Mouse (Mus musculus) induced T-regulatory cell, adult 2 months (primary cell): ENCODE measurements around the gene Vps18.
A peak's percentile ranks its signal among the peaks of the same experiment; 100 is the strongest.

Experiments used
- DNase-seq: peaks from one replicate; pipeline ENCODE4 v3.0.0-alpha.2; 2012; ENCODE audit warnings: low read depth

The Vps18 gene

DNA sequence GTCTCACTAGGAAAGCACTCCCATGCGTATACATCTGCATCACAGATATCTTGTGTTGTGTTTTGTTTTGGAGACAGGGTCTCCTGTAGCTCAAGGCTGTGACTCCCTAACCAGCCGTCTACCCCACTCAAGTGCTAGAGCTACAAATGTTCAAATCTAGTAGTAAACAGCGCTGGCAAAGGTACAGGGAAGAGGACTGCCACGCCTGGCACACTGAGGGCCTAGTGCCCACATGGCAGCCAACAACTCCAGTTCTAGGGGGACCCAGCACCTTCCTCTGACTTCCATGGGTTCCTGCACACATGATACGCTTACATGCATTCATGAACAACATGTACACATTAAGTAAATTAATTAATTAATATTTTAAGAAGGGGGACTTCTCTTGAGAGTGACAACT is 3.7 kb downstream of the Vps18 start:
- no peak for DNase-seq

DNA sequence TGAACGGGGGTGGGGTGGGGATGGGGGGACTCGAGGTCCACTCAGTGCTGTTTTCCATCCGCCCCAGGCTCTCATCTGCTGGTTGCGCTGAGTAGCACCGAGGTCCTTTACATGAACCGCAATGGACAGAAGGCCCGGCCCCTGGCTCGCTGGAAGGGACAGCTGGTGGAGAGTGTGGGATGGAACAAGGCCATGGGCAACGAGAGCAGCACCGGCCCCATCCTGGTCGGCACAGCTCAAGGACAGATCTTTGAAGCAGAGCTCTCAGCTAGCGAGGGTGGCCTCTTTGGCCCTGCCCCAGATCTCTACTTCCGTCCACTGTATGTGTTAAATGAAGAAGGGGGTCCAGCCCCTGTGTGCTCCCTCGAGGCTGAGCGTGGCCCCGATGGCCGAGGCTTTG is 4.3 kb downstream of the Vps18 start:
- no peak for DNase-seq

- no peak for DNase-seq
These were observed 4.8 kb downstream of the Vps18 start for GRCm38 (mm10) chr2:119293311-119293710.

DNA sequence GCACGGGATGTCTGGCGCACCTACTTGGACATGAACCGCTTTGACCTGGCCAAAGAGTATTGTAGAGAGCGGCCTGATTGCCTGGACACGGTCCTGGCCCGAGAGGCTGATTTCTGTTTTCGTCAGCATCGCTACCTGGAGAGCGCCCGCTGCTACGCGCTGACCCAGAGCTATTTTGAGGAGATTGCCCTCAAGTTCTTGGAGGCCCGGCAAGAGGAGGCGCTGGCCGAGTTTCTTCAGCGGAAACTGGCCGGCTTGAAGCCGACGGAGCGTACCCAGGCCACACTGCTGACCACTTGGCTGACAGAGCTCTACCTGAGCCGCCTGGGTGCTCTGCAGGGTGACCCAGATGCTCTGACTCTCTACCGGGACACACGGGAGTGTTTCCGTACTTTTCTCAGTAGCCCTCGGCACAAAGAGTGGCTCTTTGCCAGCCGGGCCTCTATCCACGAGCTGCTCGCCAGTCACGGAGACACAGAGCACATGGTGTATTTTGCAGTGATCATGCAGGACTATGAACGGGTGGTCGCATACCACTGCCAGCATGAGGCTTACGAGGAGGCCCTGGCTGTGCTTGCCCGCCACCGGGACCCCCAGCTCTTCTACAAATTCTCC is 5.3 kb downstream of the Vps18 start:
- DNase-seq = no peak

- no peak for DNase-seq
These were observed 5.9 kb downstream of the Vps18 start for GRCm38 (mm10) chr2:119294411-119294810.

- DNase-seq = no peak
These were observed 8.2 kb downstream of the Vps18 start for GRCm38 (mm10) chr2:119296756-119297155.

- DNase-seq = no peak
These were observed 9.0 kb downstream of the Vps18 start for GRCm38 (mm10) chr2:119297506-119297905.

DNA sequence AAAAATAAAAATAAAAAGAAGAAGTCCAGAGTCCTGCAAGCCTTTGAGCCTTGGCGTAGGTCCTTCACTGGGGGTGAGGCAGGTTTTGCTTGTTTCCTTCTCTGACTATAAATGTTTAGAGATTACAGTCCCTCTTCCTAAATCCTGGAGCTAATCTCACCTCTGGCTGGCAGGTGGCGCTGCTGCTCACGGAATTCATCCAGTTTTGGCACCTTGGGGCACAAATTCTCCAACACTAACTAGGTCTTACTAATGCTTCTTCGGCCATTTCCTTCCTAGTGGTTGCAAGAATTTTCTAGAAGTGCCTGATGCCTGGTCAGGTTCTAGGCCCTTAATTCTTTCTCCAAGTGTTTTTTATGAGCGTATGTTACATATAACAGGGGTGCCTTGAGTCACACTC is 9.8 kb downstream of the Vps18 start:
- peak; percentile 73 for DNase-seq

DNA sequence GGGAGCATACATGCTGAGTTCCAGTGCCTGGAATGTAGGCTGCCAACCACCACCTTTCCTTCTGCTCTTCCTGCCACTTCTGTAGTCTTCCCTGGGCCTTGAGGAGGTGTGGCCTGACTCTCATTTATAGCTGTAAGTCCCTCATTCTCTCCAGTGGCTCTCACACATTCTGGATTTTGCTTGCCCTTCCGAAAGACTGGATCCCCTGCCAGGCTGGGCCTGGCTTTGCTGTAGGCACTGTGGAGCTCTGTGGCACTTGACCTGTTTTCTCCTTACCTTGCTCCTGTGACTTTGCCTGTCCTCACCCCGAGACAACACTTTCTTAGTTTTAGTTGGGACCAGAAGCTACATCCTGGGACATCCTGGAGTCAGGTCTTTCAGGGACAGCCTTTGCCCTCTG is 10.3 kb downstream of the Vps18 start:
- no peak for DNase-seq

GRCm38 (mm10) chr2:119299981-119300818 is 11.7 kb downstream of the Vps18 start:
- peak; percentile 94 for DNase-seq

DNA sequence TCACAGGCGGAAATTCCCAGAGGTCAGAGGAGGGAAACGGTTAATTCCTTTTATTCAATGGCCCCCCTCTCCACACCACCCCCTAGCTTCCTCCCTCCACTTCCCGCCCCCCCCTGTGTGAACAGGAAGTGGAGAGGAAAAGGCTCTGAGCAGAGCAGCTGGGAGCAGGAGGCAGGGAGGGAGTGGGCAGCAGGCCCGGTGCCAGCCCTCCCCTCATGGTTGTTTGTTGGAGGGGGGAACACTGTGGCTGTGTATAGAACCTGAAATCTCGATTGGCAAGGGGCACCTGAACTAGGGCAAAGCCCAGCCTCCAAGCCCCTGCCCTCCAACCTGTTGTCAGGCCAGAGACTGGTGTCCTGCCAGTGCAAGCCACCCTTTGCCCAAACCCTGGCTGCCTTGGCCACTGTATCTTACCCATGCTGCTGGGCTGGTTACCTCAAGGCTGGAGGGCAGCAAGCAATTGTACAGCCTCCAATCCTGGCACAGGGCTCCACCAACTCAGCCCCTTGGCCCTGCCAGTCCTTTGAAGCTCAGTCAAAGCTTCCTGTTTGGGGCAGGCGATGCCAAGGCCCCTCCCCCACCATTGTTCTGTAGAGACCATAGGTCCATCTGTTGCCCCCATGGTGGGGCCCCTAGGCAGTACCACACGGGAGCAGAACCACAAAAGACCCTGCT is 12.4 kb downstream of the Vps18 start:
- peak; percentile 46 for DNase-seq

- DNase-seq = no peak
These were observed 14.3 kb downstream of the Vps18 start for GRCm38 (mm10) chr2:119302876-119303275.

- no peak for DNase-seq
These were observed 15.9 kb downstream of the Vps18 start for GRCm38 (mm10) chr2:119304391-119304790.

DNA sequence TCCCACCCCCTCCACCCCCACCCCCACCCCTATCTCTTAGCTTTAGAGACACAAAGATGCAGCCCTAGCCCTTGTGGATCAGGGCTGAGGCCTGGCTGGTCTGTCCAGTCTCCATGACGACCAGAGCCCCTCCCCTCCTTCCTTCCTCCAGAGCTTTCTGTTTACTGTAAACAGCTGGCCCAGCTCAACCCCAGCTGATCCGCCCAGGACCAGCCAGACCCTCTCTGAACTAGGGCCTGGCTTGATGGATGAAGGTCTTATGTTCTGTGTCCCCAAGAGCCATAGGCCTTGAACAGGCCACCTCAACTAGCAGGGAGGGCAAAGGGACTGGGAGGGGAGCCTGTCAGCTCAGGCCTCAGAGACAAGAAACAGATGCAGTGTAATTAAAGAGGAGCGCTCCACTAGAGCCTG is 16.3 kb downstream of the Vps18 start:
- DNase-seq = no peak

- DNase-seq = no peak
These were observed 23.0 kb downstream of the Vps18 start for GRCm38 (mm10) chr2:119311544-119311943.

GRCm38 (mm10) chr2:119312380-119312958 is 23.9 kb downstream of the Vps18 start:
- DNase-seq = no peak

DNA sequence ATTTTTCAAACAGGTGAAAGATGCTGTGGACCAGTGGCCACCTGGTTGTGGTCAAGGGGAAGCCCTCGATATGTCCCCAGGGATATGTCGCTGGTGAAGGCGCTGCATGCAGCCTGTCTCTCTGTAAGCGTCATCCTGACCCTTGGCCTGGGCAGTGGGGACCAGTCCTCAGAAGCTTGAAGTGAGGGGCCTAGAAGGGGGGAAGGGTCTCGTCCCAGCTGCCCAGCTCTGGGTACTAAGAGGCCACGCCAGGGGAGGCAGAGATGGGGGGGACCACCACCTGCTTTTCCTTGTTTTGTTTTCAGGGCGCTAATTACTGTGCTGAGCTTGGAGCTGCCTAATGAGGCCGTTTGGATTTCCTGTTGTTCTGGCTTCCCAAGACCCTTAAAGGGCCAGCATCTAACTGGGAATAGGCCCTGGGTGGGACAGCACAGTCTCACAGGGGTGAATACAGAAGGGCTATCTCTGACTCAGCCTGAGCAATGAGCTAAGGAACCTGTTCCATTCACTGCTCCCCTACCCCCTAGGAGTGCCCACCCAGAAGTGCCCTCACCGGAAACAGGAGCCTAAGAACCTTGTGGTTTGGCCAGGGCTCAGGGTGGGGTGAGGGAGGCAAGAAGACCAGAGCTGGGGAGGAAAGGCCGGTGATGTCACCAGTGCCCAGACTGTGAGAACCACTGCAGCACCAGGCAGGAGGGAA is 25.4 kb downstream of the Vps18 start:
- no peak for DNase-seq

- no peak for DNase-seq
These were observed 26.3 kb downstream of the Vps18 start for GRCm38 (mm10) chr2:119314742-119315310.

GRCm38 (mm10) chr2:119318043-119318710 is 29.6 kb downstream of the Vps18 start:
- DNase-seq = no peak

DNA sequence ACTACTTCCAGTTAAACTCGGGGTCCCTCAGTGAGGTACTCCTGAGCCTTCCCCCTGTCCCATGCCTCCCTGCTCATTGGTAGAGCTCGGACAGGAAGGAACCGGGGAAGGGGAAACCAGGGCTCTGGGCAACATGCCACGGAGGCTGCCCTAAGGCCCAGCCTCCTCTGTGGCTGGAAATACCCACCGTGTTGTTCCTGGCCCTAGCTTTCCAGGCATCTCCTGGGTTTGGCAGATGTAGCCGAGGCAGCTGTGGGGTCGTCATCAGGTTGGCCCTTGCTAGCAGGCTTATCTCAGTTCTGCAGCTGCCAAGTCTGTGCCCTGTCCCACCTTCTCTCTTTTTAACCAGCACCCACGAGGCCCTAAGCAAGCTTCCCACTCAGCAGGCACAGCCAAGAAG is 32.0 kb downstream of the Vps18 start:
- DNase-seq = no peak
